Mouse (Mus musculus) gastrocnemius, postnatal 10 days (tissue): ENCODE measurements around the gene Tmed10. TPM values are rescaled to one million over a fixed set of nuclear protein-coding genes. Genes with fewer than 3 reads are reported as not detected.

Source experiments
- DNase-seq: peaks from one replicate; pipeline ENCODE4 v3.0.0; 2021; ENCODE audit warnings: mixed read lengths
- total RNA-seq, 2 experiments: library from RNA; stranded (reverse); gene quantifications; 2 replicates each; pipeline ENCODE4 v1.2.3; 2021

Tmed10 gene
- total RNA-seq, 2 experiments from 2014 or later, result 149 to 160 TPM

GRCm38 (mm10) chr12:85378271-85378670 lies 3.6 kb upstream of the Tmed10 start:
- no peak for DNase-seq

GRCm38 (mm10) chr12:85373591-85374560 lies 771 bp downstream of the Tmed10 start:
- DNase-seq, result peak; percentile 77

GRCm38 (mm10) chr12:85372068-85372665 lies 2.5 kb downstream of the Tmed10 start:
- DNase-seq, result no peak

- DNase-seq, result no peak
Measured at GRCm38 (mm10) chr12:85368441-85369063, 6.1 kb downstream of the Tmed10 start.

- no peak for DNase-seq
Measured at GRCm38 (mm10) chr12:85366271-85366670, 8.4 kb downstream of the Tmed10 start.

DNA sequence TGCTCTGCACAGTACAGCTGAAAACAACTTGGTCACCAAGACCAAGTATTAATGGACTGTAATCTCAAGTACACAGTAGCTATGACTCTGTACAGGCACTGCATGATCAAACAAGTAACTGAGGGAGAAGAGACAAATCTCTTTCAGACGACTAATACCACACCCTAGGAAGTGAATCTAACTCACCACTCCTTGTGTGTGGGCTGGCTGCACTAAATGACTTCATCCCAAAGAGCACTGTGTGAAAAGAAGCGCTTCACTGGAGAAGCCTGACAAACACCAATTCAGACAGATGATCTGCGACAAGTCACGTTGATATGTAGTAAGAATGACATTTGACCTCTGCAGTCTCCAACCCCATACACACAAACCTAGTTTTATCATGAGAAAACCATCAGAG lies 12.1 kb downstream of the Tmed10 start:
- no peak for DNase-seq

GRCm38 (mm10) chr12:85361580-85361979 lies 13.1 kb downstream of the Tmed10 start:
- no peak for DNase-seq

GRCm38 (mm10) chr12:85361165-85361564 lies 13.5 kb downstream of the Tmed10 start:
- no peak for DNase-seq

- no peak for DNase-seq
Measured at GRCm38 (mm10) chr12:85354061-85354460, 20.6 kb downstream of the Tmed10 start.

DNA sequence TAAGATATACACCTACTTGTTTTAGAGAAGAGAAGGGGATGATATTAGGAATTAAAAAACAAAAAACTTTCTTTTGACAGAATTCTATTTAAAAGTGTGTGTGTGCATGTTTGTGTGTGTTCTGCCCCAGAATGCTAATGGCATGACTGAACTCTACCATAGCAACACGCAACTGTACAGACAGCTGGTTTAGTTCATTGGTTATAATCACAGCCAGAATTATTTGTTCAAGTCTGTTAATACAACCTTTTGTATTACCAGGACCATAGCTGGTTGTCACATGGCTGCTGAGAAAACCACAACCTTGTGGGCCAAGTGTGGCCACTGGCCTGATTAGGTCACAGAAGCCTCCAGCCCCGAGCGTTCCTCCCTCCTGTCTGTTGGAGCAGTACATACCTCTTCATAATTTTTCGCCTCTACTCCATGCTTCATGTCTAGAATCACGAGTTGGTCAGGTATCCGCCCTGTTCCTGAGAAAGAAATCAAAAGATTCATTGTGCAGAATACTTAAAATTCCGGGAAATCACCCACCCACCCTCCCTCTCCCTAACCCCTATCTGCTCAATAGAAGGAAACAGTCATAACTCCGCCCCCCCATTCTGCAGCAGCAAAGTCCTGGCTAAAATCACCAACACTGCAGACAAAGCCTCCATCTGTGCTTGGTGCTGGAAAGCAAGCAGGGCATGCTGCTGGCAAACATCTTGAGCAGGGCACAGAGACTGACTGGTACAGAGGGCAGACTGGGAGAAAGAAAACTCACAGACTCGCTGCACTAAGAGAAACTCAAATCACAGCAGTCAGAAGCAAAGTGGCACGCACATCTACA lies 24.0 kb downstream of the Tmed10 start:
- DNase-seq, result no peak

- DNase-seq, result no peak
Measured at GRCm38 (mm10) chr12:85348338-85348737, 26.3 kb downstream of the Tmed10 start.

- no peak for DNase-seq
Measured at GRCm38 (mm10) chr12:85347196-85347595, 27.5 kb downstream of the Tmed10 start.

DNA sequence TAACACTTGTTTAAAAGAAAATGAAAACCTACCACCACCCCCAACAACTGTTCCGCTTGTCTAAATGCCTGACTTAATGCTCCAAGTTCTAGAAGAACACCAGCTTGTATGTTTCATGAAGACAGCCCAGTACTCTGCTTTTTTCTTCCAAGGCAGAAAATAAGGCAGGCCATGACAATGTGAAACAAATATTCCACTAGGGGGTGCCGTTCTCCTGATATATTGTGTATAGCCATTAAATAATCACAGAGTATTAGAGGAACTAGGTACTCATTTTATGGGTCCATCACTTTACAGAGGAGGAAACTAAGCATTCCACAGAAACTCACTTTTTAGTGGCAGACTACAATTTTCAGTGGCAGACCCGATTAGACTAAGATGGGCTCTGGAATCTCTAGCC lies 28.3 kb downstream of the Tmed10 start:
- DNase-seq, result no peak

GRCm38 (mm10) chr12:85345559-85345958 lies 29.1 kb downstream of the Tmed10 start:
- no peak for DNase-seq

DNA sequence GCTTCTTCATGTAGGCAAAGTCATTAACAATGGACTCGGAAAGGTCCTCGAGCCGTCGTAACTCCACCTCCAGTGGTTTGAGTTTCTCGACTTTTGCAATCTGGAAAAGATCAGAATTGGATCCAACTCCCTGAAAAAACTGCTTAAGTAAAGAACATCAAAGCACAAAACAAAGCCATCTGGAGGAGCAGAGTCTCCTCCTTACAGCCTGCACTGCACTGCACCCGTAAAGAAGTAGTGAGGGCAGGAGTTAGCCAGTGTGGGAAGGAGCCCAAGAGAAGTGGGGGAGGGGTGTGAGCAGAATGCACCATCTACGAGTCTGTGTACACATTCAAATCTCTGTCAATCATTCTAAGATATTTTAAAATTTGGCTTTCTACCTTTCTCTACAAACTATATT lies 30.4 kb downstream of the Tmed10 start:
- no peak for DNase-seq

GRCm38 (mm10) chr12:85342310-85342709 lies 32.3 kb downstream of the Tmed10 start:
- DNase-seq, result no peak

- no peak for DNase-seq
Measured at GRCm38 (mm10) chr12:85341131-85341530, 33.5 kb downstream of the Tmed10 start.

GRCm38 (mm10) chr12:85339947-85340346 lies 34.7 kb downstream of the Tmed10 start:
- no peak for DNase-seq

GRCm38 (mm10) chr12:85339243-85339729 lies 35.4 kb downstream of the Tmed10 start, which contains the start of gene Nek9:
Gene Nek9, minus strand, starts transcription at chr12:85339362.
- peak; percentile 98 for DNase-seq

DNA sequence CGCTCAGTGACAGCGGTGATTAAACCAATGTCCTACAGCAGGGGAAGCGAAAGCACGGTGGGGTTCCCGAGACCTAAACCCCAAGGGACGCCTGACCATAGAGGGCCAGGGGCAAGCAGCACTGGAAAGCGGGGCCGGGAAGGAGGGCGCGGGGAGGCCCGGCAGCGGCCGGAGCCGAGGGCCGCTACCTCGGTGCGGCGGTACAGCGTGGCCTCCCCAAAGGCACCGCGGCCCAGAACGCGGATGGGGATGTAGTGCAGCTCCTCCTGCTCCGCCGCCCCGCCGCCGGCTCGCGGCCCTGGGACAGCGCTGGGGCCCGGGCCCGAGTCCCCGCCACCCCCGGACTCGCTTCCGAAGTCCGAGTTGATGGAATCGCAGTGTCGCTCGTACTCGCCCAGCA lies 35.8 kb downstream of the Tmed10 start:
- DNase-seq, result no peak

- DNase-seq, result no peak
Measured at GRCm38 (mm10) chr12:85337567-85338311, 36.9 kb downstream of the Tmed10 start.
